Mouse (Mus musculus): ENCODE data around the gene Hdac11.
"Not testable (repeated sequence)": the region's sequence is repeated elsewhere in the genome, so short reads cannot be mapped to it uniquely, and the experiment has no call there.

Hdac11 gene

DNA sequence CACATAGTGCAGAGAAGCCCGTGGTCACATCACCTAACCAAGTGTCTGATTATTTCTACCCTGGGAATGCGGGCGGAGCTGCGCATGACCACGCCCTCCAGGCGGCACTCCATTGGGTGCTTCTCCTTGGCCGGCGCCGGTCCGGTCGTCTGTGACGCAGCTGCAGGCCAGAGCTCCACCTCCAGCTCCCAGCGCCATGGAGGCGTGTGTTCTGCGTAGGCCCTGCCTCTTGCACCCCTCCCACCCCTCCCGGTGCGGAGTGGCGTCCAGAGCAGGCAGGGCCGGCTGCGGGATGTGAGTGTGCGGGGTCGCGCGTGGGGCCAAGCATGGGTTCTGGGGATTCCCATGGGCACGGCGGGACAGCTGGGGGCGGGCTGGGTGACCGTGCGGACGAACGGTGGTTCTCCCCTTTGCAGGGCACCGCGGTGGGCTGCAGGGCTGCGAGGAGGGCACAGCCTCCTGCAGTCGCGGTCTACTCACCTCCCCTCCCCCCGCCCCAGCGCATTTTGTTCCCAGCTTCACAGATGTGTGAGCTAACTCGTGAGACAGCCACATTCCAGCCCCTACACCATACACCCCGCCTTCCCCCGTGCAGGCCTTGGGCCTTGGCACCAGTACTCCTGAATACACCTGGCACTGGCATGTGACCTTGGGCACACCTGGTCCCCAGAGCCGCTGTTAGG lies at the start of gene Hdac11:
Hdac11 (plus strand) TSS at position 112 of the 683 bp plus-strand sequence.
- peak; percentile 89 to 94 for DNase-seq

GRCm38 (mm10) chr6:91108301-91108916 lies 48.1 kb upstream of the Hdac11 start:
- no peak for DNase-seq

DNA sequence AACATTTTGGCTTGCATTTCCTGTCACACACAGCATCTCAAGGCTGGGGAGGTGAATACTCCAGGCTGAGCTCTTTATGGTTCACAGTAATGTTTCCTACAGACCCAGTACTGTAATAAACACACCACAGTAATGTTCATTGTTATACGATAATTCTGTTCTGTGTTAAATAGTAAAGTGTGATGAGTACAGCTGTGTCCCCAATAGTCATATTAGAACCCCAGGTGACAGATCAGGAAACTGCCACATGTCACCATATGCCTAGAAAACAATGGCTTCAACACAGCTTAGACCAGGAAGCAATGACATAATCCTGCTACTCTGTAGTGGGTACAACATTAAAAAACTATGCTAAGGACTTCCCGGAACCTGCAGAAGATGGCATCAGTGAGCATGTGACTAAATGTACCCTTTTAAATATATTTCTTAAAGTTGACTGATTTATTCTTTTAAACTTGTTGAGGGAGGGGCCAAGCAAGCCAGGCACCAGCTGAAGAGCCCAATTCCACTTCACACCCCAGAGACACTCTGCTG lies 47.5 kb upstream of the Hdac11 start:
- DNase-seq: no peak

DNA sequence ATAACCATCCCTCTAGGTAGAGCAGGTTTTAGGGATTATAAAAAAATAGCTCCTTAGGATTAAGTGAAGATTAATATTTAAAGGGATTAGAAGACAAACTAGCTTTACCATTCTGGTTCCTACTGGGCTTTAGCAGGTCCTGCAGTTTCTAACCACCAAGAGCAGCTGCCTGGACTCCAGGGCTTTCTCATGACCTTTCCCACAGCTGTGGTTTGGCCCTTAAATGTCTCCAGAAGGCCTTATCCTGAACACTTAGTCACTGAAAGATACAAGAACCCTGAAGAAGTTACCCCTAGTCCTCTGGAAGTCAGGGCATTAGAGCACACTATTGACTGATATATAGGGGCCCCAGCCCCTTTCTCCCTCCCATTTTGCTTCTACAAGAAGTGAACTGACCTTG lies 47.0 kb upstream of the Hdac11 start:
- no peak for DNase-seq

DNA sequence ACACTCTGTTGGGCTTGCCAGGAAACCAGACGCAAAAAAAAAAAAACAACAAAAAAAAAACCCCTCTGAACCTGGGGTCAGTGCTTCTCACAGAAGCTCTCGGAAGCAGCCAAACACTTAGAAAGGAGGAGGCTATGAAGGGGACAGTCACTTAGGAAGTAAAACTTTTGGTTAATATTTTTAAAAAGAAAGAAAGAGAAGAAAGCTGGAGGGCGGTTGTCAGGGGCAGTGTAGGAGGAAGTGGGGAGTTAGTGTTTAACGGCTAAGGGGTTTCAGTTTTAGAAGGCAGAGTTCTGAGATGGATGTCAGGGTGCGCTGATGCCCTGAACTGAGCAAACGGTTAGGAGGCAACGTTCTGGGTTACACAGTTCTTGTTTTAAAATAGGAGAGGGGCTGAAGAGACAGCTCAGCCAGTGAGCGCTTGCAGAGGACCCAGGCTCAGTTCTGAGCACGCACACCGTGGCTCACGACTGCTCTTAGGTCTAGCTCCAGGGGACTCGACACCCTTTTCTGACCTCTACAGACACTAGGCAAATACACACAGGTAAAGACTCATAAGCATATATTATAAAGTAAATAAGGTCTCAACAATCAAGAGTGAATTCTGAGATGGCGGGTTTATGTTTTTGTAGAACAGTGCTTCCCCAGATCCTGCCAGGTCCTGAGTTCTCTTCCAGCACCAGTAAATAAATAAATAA lies 46.0 kb upstream of the Hdac11 start:
- DNase-seq: no peak

GRCm38 (mm10) chr6:91111141-91111953 lies 45.1 kb upstream of the Hdac11 start:
- no peak for DNase-seq

GRCm38 (mm10) chr6:91111954-91112252 lies 44.6 kb upstream of the Hdac11 start:
- no peak for DNase-seq

DNA sequence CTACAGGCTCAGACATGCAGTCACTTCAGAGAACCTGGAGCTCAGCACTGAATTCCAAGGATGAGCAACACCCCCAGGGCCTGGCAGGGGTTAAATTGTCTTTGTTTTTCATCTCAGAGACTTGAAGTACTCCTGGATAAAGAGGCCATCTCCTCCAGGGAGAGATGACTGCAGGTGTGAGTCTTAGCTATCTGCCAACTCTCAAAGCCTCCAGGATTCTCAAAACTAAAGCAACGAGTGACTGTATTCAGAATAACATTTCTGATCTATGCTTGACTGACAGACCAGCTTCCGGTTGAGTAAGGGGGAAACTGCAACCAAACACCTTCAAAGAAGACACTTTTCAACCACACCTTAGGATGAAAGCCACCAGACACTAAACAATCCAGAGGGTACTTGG lies 41.7 kb upstream of the Hdac11 start:
- DNase-seq: no peak

- no peak for DNase-seq
Measured at GRCm38 (mm10) chr6:91115158-91115557, 41.3 kb upstream of the Hdac11 start.

DNA sequence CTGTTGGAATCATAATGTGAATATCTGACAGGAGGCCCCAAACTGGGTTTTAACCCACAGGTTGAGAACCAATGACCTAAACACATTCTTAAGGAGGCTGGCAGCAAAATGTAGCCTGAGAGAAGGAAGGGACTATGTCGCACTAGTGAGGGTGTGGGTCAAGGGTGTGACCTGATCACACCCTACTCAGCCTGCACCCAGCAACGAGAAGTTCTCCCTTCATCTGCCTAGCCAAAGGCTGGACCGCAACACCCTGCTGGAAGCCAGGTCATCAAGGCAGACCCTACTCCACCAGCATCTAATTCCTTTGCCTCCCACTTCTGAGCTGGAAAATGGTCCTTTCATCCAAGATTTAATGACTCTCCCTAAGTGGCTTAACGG lies 40.6 kb upstream of the Hdac11 start:
- DNase-seq: no peak

DNA sequence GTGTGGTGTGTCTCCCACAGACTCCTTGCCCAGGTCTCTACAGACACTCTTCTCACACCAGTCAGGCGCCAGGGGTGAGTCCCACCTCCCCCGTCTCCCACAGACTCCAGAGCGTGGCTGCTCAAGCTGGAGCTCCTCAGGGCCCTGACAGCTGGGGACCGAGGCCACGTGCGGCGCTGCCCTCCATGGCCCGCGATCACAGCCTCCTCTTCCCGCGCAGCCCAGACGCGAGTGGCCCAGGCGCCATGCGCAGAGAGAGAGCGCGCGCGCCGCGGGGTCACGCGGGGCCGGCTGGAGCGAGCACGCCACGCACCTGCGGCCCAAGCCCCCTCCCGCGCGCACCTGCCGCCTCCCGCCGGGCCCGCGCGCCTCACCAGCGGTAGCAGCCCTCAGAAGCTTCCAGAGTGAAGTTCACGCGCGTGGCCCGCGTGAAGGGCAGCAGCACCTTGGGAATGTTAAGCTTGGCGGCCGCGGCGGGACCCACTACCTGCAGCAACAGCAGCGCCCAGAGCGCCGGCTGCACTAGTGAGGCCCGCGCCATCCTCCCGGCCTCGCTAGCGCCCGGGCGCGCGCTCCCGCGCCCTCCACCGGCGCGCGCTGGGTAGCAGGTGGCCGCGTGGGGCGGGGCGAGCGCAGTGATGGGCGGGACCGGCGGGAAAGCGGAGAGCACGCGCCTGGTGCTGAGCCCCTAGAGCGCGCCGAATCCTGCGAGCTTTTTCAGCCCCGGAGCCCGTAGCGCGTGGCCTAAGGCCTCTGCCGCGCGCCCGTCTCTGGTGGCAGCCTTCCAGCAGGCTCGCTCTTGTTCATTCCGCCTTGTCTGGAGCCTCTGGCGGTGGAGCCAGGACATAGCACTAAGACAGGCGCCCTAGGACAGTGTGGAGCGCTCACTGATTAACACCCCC lies 40.0 kb upstream of the Hdac11 start, which contains the start of gene Nup210:
Nup210 (minus strand) TSS at position 586 of the 902 bp plus-strand sequence.
- DNase-seq: peak; percentile 98 to 99

DNA sequence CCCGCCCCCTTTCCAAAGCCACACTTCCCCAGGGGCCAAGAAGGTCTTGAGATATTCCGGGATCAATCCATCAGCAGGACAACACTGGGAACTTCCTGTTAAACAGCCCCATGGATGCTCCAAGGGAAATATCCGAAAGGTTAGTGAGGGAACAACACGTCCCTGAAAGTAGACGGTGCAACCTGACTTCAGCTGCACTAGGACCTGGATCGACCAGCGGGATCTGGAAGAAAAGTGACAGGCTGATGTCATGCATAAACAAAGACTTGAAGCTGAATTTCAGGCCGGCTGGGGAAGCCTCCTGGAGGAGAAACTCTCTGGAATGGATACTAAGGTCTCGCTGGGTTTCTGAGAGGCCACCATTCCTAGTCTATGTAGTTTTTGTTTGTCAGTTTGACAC lies 39.3 kb upstream of the Hdac11 start:
- no peak for DNase-seq

GRCm38 (mm10) chr6:91118526-91118925 lies 37.9 kb upstream of the Hdac11 start:
- no peak for DNase-seq

GRCm38 (mm10) chr6:91120206-91120605 lies 36.3 kb upstream of the Hdac11 start:
- no peak for DNase-seq

- not testable (repeated sequence) for DNase-seq
Measured at GRCm38 (mm10) chr6:91121089-91121488, 35.4 kb upstream of the Hdac11 start.

GRCm38 (mm10) chr6:91123453-91123852 lies 33.0 kb upstream of the Hdac11 start:
- no peak for DNase-seq

GRCm38 (mm10) chr6:91124286-91125227 lies 31.9 kb upstream of the Hdac11 start:
- no peak for DNase-seq

- DNase-seq: no peak
Measured at GRCm38 (mm10) chr6:91125228-91125585, 31.3 kb upstream of the Hdac11 start.

GRCm38 (mm10) chr6:91128996-91129395 lies 27.5 kb upstream of the Hdac11 start:
- no peak for DNase-seq

DNA sequence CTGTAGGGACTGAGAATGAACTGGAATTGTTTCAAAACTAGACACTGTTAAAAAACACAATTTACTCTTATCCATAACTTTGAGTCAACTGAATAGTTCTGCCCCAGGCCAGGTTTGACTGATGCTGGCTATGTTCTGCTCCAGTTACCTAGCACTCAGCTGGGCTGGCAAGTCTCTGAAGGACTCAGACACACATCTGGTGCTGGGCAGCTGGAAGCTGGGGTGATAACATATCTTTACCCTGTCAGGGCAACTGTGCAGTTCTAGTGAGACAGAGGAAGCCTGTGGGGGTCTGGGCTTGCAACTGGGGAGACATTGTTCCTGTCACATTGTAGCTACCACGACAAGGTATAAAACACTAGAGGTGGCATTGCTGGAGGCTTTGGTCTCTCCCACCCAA lies 25.6 kb upstream of the Hdac11 start:
- no peak for DNase-seq
